Mouse (Mus musculus): ENCODE data around the gene Gapdh. TPM values are rescaled to one million over a fixed set of nuclear protein-coding genes. Genes with fewer than 3 reads are reported as not detected.
A peak's percentile ranks its signal among the peaks of the same experiment; 100 is the strongest.

The Gapdh gene
- total RNA-seq (2014; fragmentation: Nextera tagmentation) = 10,890 and 12,360 TPM in 2 replicates
- total RNA-seq (2017) = 2,600 and 3,109 TPM in 2 replicates
- 26,904 and 30,061 TPM in 2 replicates for polyA plus RNA-seq (2012)

- peak; percentile 89 for DNase-seq (ENCODE audit: low spot score)
These were observed at the start of gene Gapdh for GRCm38 (mm10) chr6:125166051-125166751. Gapdh (minus strand) TSS chr6:125166467.

GRCm38 (mm10) chr6:125215148-125215954, 49.1 kb upstream of the Gapdh start, which contains the start of gene Vamp1:
Vamp1 (plus strand) TSS chr6:125215551.
- H3K4me3 ChIP-seq (ENCODE audit: low read depth, low read length) = peak within 1 kb of the TSS; percentile 79
- ATAC-seq (ENCODE audit: extremely low read depth, insufficient number of reproducible peaks, low FRiP score, poor library complexity, severe bottlenecking) (peak; percentile 93), DNase-seq (ENCODE audit: low spot score) (peak; percentile 97)
- TF ChIP-seq POLR2AphosphoS5 (IDR thresholded peaks at IDR 0.05; ENCODE audit: insufficient replicate concordance, low read depth, low read length) (peak; percentile 87), GATA1 (IDR thresholded peaks at IDR 0.05; ENCODE audit: borderline replicate concordance, low read length) (no peak)
- H3K36me3 ChIP-seq (replicated peaks) = peaks cover 29% of the 10 kb centered on the region
- H3K9me3 ChIP-seq (replicated peaks) = no peaks in the 10 kb centered on the region
- H3K27me3 ChIP-seq (ENCODE audit: insufficient read depth, low read length) = peaks cover 29% of the 10 kb centered on the region
- peaks cover 30% of the 10 kb centered on the region for H3K4me1 ChIP-seq (ENCODE audit: insufficient read depth, low read depth, low read length)

More at GRCm38 (mm10) chr6:125166051-125166751, at the start of gene Gapdh:
- H3K36me3 ChIP-seq (replicated peaks) = peaks cover 82% of the 10 kb centered on the region
- H3K4me3 ChIP-seq (ENCODE audit: low read depth, low read length) = peak within 1 kb of the TSS; percentile 98
- no peaks in the 10 kb centered on the region for H3K9me3 ChIP-seq (replicated peaks)
- ATAC-seq (ENCODE audit: extremely low read depth, insufficient number of reproducible peaks, low FRiP score, poor library complexity, severe bottlenecking) = peak; percentile 59
- TF ChIP-seq GATA2 (IDR thresholded peaks at IDR 0.05; ENCODE audit: borderline replicate concordance, low read depth, low read length) = no peak
- no peaks in the 10 kb centered on the region for H3K27me3 ChIP-seq (ENCODE audit: insufficient read depth, low read length)
- H3K4me1 ChIP-seq (ENCODE audit: insufficient read depth, low read depth, low read length) = peaks cover 57% of the 10 kb centered on the region

- DNase-seq (ENCODE audit: low spot score) = no peak
- no peak for TF ChIP-seq CTCF (IDR thresholded peaks at IDR 0.05; ENCODE audit: low read depth, low read length)
- no peak for TF ChIP-seq GATA1 (IDR thresholded peaks at IDR 0.05; ENCODE audit: borderline replicate concordance, low read length)
- TF ChIP-seq POLR2AphosphoS5 (IDR thresholded peaks at IDR 0.05; ENCODE audit: insufficient replicate concordance, low read depth, low read length) = no peak
- TF ChIP-seq GATA2 (IDR thresholded peaks at IDR 0.05; ENCODE audit: borderline replicate concordance, low read depth, low read length) = no peak
- TF ChIP-seq TAL1 (conservative IDR thresholded peaks at IDR 0.05; ENCODE audit: low read depth, low read length) = no peak
- no peak overlapping the region for H3K4me3 ChIP-seq (ENCODE audit: low read depth, low read length)
- peaks cover 28% of the 10 kb centered on the region for H3K4me1 ChIP-seq (ENCODE audit: insufficient read depth, low read depth, low read length)
- peaks cover 35% of the 10 kb centered on the region for H3K27me3 ChIP-seq (ENCODE audit: insufficient read depth, low read length)
- no peaks in the 10 kb centered on the region for H3K9me3 ChIP-seq (replicated peaks)
- peaks cover 13% of the 10 kb centered on the region for H3K36me3 ChIP-seq (replicated peaks)
- ATAC-seq (ENCODE audit: extremely low read depth, insufficient number of reproducible peaks, low FRiP score, poor library complexity, severe bottlenecking) = no peak
These were observed 47.4 kb upstream of the Gapdh start for GRCm38 (mm10) chr6:125213715-125214114.

GRCm38 (mm10) chr6:125213129-125213528, 46.9 kb upstream of the Gapdh start:
- no peak for DNase-seq (ENCODE audit: low spot score)
- ATAC-seq (ENCODE audit: extremely low read depth, insufficient number of reproducible peaks, low FRiP score, poor library complexity, severe bottlenecking) = no peak
- H3K27me3 ChIP-seq (ENCODE audit: insufficient read depth, low read length) = peaks cover 35% of the 10 kb centered on the region
- H3K4me3 ChIP-seq (ENCODE audit: low read depth, low read length) = no peak overlapping the region
- peaks cover 7% of the 10 kb centered on the region for H3K36me3 ChIP-seq (replicated peaks)
- H3K4me1 ChIP-seq (ENCODE audit: insufficient read depth, low read depth, low read length) = peaks cover 22% of the 10 kb centered on the region
- TF ChIP-seq POLR2AphosphoS5 (IDR thresholded peaks at IDR 0.05; ENCODE audit: insufficient replicate concordance, low read depth, low read length) (no peak), GATA1 (IDR thresholded peaks at IDR 0.05; ENCODE audit: borderline replicate concordance, low read length) (no peak), CTCF (IDR thresholded peaks at IDR 0.05; ENCODE audit: low read depth, low read length) (no peak), GATA2 (IDR thresholded peaks at IDR 0.05; ENCODE audit: borderline replicate concordance, low read depth, low read length) (no peak), TAL1 (conservative IDR thresholded peaks at IDR 0.05; ENCODE audit: low read depth, low read length) (no peak)
- no peaks in the 10 kb centered on the region for H3K9me3 ChIP-seq (replicated peaks)

- DNase-seq (ENCODE audit: low spot score) (no peak), ATAC-seq (ENCODE audit: extremely low read depth, insufficient number of reproducible peaks, low FRiP score, poor library complexity, severe bottlenecking) (no peak)
- H3K4me3 ChIP-seq (ENCODE audit: low read depth, low read length) = no peak overlapping the region
- H3K27me3 ChIP-seq (ENCODE audit: insufficient read depth, low read length) = peaks cover 35% of the 10 kb centered on the region
- no peaks in the 10 kb centered on the region for H3K9me3 ChIP-seq (replicated peaks)
- H3K36me3 ChIP-seq (replicated peaks) = peaks cover 2% of the 10 kb centered on the region
- H3K4me1 ChIP-seq (ENCODE audit: insufficient read depth, low read depth, low read length) = peaks cover 20% of the 10 kb centered on the region
- TF ChIP-seq POLR2AphosphoS5 (IDR thresholded peaks at IDR 0.05; ENCODE audit: insufficient replicate concordance, low read depth, low read length) (no peak), GATA1 (IDR thresholded peaks at IDR 0.05; ENCODE audit: borderline replicate concordance, low read length) (no peak), GATA2 (IDR thresholded peaks at IDR 0.05; ENCODE audit: borderline replicate concordance, low read depth, low read length) (no peak)
These were observed 46.4 kb upstream of the Gapdh start for GRCm38 (mm10) chr6:125212621-125213020.

- Histone ChIP-seq H3K36me3 (replicated peaks) (no peaks in the 10 kb centered on the region), H3K4me3 (ENCODE audit: low read depth, low read length) (no peak overlapping the region), H3K4me1 (ENCODE audit: insufficient read depth, low read depth, low read length) (peaks cover 4% of the 10 kb centered on the region; the same call in 1 of the 2 replicates), H3K27me3 (ENCODE audit: insufficient read depth, low read length) (peaks cover 39% of the 10 kb centered on the region), H3K9me3 (replicated peaks) (no peaks in the 10 kb centered on the region)
- DNase-seq (ENCODE audit: low spot score) (no peak), ATAC-seq (ENCODE audit: extremely low read depth, insufficient number of reproducible peaks, low FRiP score, poor library complexity, severe bottlenecking) (no peak)
- no peak for TF ChIP-seq POLR2AphosphoS5 (IDR thresholded peaks at IDR 0.05; ENCODE audit: insufficient replicate concordance, low read depth, low read length)
- TF ChIP-seq CTCF (IDR thresholded peaks at IDR 0.05; ENCODE audit: low read depth, low read length) = no peak
- no peak for TF ChIP-seq GATA1 (IDR thresholded peaks at IDR 0.05; ENCODE audit: borderline replicate concordance, low read length)
- no peak for TF ChIP-seq GATA2 (IDR thresholded peaks at IDR 0.05; ENCODE audit: borderline replicate concordance, low read depth, low read length)
- TF ChIP-seq TAL1 (conservative IDR thresholded peaks at IDR 0.05; ENCODE audit: low read depth, low read length) = no peak
These were observed 44.2 kb upstream of the Gapdh start for GRCm38 (mm10) chr6:125210436-125210835.
